Mouse (Mus musculus) erythroid progenitor cell, adult 5-6 weeks (primary cell): ENCODE results near the gene Tex26. TPM values are rescaled to one million over a fixed set of nuclear protein-coding genes. Genes with fewer than 3 reads are reported as not detected.

Experiments used
- ATAC-seq: replicated peaks from 2 replicates; pipeline ENCODE4 v1.8.0; 2016; ENCODE audit warnings: moderate number of reproducible peaks, mild to moderate bottlenecking, moderate TSS enrichment, inconsistent platforms; ENCODE audit not compliant: poor library complexity, low FRiP score, severe bottlenecking
- total RNA-seq, 2 experiments: library from RNA; stranded (forward) in 1 of 2; stranded (reverse) in 1 of 2; fragments of 150-400 nt in 1 of 2; fragments of 186-747, 209-891 nt in 1 of 2; gene quantifications; 2 replicates each; pipeline versions ENCODE4 v1.2.3 to v1.2.4; 2015 to 2017; ENCODE audit warnings: low replicate concordance in 2 of 2

Gene Tex26
- total RNA-seq, 2 experiments from 2014 or later: not detected

DNA sequence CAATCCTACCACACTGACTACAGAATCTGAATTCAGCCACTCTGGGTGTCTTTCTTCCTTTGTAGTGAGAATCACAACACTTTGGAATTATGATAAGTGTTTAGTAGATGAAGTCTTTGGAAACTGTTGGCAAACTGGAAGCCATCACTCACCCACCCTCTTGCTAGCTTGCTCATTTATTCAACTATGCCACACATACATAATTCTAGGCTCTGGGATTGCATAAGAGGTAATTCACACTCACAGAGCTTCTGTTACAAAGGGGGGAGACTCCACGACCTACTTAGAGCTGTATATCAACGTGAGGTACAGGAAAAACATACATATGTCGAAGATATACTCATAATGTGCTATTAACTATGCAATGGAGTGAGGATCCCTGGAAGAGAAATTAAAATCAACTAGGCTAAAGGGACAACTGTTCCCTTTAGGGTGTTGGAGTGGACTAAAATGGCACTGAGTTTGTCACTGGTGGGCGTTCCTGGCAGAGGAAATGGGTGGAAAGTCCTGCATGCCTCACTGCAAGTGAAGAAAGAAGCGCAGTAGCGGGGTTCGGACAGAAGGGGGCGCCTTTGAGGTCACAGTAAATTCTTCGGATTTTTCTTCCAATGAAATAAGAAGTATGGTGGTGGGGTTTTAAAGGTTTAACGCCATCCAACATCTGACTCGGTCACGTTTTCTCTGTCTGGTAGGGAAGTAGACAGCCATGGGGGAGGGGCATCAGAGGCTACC, 44.0 kb downstream of the Tex26 start:
- ATAC-seq: no peak

DNA sequence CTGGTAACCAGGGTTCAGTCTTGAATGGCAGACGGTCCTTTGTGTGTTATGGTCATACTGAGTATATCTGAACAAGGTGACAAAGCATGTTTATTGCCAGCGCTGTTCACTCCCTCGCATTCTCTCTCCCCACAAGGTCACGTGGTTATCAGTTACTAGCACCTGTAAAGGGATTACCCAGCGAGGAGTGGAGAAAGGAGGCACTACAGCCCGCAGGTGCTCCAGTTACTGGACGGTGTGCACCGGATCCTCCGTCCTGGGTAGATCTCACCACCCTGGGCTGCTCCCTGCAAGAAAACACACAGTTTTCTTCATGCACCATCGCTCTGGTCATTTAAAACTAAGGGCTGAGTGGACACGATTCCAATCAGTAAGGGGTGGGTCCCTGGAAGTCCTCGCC, 44.8 kb downstream of the Tex26 start:
- no peak for ATAC-seq

DNA sequence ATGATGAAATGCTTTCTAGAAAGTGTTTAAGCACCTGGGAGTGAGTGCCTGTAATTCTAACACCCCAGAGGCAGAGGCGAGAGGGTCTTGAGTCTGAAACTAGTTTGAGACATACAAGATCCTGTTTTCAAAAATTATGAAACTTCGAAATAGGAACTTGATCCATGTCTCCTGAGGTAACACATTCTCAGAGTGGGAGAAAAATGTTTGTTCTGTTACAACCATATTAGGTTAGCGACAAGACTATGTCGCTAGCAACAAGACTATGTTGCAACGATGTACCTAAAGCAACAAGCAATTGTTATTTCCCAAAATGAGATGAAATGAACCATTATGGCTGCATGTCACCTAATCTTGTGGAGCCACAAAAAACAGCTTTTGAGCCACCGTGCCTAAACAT, 46.0 kb downstream of the Tex26 start:
- ATAC-seq: no peak

DNA sequence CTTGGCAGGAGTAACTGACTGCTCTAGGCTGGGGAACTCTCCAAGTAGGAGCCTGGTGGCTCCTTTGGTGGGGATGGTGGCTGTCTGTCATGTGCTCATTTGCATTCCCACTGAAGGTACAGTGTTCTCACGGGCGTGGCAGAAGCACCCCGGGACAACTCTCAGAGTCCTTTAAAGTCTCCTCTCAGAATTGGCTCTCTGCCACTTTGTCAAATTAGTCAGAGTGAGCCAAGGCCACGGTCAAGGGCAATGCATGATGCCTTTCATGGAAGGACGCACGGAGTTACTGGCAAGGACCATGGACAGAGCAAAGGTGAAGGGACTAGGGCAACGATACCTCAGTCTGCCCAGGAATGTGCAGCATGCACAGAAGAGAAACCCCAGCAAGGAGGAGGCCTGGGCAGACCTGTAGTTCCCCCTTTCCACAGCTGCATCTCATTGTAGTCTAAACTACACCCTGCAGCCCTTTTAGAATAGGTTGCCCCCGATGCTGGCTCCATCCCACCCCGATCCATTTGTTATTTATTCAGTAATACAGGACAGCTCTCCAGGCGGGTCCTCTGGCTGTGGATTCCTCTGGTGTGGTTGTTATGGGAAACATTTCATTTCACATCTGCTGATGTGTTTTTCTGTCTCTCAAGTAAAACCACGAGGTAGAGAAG, 49.0 kb downstream of the Tex26 start:
- no peak for ATAC-seq

DNA sequence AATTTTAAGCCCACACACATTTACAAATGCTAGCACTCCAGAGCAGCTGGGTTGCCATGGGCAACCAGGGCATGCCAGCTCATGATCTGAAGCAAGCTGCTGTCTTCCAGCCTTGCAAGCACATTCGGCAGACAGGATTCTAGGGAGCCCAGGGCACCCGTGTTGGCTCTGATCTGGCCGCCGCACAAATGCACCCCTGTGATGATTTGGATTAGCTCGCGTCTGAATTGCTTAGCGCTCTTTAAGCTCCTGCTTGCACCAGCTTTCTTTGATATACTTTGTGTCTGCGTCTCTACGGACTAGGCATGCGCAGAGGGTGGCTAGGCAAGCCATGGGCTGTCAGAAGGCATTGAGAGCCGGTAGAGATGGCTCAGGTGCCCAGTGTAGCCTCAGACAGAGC, 49.7 kb downstream of the Tex26 start:
- ATAC-seq: no peak

DNA sequence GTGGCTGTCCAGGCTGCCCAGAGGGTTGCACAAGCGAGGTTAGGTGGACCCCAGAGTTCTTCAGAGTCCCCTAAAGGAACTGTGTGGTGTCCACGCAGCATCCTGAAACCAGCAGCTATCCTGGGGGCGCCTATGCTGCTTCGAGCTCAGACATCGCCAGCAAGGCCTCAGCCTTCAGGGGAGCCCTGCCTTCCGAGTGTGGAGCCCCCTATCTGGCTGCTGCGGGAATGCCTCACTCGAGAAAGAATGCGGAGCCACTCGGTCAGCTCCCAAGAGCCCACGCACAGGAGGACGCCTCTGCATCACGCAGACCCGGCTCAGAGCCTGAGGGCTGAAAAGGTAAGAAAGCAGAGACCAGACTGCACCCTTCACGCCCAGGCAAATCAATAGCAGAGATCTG, 50.8 kb downstream of the Tex26 start:
- ATAC-seq: no peak

DNA sequence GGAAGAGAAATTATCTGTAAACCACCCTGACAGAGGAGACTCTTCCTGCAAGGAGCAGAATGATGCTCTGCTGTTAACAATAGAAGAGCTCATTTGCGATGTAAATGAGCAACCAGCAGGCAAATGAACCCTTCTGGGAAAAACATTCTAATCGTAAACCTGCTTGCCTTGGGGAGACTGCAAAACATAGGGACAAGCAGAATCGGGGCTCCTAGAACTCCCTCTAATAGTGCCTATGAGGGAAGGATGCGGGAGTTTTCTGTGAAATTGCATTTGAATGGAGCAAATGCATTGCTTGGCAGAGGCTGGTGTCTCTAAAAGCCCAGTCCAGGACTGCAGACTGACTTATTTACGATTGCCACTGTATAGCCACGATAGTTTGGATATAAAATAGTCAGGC, 56.2 kb downstream of the Tex26 start:
- ATAC-seq: no peak

DNA sequence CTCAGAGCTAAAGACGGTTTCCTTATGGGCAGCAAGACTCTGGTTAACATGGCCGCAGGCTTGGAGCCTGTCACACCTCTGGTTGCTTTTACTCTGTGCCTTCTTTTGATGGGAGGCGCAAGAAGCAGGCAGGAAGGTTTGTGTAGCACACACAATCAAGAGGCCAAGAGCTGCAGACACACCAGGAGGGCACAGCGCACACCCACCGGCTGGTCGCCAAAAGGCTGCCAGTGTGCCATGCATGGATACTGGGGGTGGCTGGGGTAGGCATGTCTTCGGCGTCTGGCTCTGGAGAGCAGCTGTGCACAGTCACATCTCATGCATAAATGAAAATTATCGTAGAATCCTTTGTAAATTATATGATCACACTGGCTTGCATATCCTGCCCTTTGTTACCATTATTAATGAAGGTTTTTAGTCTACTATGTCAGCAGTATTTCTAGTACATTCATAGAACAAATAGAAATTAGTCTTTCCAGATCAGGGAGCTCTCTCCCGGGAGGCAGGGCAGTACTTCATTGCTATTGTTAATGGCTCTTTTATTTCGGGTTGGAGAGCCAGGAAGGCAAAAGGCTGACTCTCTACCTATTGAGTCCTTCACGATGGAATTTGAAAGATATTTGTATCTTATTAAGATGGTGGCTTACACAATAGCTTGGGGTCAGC, 57.1 kb downstream of the Tex26 start:
- ATAC-seq: no peak

DNA sequence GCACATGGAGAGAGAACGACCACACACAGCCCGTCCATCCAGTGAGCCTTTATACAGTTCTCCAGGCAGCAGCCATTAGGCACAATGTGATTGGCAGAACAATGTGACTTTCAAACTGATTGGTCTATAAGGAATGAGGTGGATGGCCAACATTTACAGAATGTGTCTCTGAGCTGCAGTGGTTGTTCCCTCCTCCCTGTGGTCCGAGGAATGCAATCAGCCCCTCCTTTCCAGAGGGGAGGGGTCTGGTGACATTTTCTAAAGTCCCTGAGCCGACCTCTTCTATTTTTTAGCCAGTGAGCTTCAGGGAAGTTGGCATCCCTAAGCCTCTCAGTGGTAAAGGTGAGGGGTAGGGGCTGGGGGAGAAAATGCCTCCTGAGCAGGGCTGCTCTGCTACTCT, 60.5 kb downstream of the Tex26 start:
- no peak for ATAC-seq

DNA sequence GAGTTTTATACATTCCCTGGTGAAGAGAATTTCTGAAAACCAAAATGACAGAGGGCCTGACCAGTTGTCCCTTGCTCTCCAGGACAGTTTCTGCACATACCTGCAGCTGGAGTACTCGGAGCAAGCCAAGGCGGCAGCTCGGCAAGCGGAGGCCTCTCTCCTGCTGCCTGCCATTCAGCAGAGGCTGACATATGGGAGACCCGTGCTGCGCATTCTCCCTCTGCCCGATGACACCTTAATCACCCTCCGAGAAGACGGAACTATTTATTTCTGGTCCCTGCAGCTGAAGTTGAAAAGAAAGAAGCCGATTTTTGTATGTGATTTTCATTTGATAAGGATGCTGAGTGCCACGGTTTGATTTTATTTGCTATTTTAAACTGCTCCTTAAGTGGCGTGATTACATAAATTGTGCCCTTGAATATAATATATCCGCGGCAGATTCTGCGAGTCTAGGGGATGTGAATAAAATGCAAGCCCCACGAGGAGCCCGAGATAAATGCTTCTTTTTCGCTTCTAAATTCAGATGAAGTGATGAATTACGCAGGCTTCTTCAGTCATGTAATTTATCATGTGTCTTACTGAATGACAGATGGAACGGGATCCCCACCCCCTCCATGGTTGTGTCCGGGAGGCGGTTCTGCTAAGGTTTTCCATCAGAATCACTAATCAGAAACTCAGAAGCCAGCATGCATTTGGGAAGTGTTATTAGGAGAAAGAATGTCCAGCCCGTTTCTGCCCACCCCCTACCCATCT, 64.1 kb downstream of the Tex26 start:
- no peak for ATAC-seq

DNA sequence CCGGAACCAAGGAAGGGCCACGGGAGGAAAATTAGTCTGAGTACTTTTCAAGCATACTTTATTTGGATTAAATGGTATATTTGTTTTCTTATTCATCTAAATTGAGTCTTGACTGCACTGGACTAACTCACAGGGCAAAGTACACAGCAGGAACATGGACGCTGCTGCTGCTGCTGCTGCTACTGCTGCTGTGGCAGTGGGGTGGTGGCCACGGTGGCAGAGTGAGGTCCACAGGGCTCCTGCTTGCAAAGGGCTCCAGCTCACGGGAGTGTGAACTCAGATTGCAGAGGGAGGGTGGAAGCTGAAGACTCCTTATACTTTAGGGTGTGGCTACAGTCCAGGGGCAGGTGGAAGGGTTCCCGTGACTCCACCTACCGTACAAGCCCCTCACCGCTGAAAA, 65.5 kb downstream of the Tex26 start:
- ATAC-seq: no peak

DNA sequence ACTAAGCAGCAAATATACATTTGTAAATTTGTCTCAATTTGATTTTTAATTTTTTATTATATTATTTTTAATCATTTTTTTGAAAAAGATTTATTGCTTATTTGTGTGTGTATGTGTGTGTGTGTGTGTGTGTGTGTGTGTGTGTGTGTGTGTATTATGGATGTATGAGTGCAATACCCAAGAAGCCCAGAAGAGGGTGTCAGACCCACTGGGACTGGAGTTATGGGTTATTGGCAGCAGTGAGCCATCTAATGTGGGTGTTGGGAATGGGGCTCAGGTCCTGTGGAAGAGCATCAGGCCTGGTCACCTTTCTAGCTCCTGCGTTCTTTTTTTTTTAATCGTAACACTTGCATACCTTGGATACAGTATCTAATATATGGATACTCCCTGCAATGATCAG, 66.6 kb downstream of the Tex26 start:
- ATAC-seq: no peak

DNA sequence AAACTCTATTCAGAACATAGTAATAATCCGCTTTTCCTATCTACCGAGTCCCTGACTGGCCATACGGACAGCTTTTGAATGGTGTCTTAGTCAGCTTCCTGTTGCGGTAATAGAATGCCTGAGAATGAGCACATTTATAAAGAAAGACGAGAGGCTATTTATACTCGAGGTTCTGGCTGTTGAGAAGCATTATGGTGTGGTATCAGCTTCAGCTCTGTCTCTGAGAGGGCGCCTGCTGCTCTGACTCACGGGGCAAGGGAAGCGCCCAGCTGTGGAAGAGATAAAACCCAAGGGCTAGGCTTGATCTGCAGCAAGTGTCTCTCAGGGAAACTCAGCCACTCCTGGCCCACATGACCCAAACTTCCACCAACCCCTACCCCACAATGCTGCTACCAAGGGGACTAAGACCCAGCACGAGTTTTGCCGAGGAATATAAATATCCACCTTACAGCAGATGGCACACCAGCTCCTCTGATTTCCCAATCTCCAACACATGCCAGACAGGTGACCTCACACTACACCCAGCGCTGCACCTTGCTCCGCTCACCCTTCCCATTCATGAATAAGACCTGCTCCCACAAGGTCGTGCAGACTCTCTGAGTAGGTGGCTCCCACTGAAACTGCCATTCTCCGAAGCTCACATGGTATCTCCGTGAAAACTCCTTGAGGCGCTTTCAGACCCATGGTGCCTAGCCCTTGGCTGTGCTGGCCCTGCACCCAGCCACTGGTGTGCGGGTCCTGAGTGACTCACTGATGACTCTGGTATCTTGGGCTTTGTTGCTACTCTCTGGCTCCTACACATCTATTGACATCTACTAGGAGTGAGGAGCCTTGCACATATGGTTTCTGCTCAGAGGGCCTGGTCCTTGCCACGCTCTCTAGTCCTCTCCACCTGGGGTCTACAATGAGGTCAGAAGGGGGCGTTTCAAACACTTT, 68.9 kb downstream of the Tex26 start:
- no peak for ATAC-seq

DNA sequence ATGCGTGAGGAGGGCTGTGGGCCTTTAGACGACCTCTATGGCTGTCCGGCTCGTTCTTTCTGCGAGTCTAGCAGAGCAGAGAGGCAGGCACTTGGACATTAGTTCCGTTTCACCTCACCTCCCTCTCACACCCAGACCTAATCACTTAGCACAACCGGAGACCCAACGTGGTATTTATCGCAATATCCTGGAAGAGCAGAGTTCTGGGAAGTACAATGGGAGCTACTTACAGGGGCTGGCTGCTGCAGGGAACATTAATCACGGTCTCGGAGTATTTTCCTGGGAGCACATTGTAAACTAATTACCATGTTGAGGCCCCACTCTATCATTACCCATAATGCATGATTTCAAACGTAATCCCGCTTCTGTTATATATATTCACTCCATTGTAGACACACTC, 70.9 kb downstream of the Tex26 start:
- ATAC-seq: no peak

DNA sequence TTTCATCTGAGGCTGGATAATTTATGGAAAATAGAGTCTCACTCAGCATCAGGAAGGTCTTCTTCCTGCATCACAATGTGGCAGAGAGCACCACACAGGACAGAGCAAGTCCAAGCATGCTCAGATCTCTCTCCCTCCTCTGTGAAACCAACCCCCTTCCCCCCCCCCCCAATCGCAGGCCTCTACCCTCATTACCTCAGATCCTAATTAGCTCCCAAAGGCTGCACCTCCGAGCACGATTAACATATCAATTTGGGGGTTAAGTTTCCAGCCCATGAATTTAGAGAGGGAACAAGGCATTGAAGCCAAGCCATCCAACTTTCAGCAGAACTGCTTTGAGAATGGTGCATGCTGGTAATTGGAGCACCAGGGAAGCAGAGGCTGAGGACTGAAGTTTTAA, 73.2 kb downstream of the Tex26 start:
- no peak for ATAC-seq

DNA sequence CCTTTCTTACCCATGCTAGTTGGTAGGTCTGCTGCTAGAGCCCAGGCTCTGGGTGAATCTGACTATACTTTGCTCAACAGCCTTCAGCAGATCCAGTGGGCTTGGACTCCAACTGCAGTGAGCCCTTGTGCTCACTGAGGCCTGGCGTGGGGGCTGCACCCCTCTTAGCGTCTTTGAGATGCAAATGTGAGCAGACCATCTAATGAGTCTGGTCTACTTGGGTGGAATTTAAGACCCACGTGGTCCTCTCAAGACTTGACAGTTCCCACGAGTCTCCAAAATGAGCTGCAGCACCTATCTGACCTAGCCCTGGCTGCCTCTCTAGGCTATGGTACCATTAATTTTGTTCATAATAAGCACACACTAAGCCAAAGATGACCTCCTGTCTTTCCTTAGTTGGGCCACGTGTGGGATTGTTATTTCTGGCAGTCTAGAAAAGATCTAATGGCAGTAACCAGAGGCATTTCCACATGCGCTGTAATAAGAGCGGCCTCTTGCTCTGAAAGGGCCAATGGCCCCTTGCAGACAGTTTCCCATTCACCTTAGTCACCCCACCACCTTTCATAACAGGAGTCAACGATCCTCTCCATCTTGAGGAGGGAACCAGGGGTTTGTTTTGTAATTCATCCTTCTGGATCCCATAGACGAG, 74.1 kb downstream of the Tex26 start:
- ATAC-seq: no peak

DNA sequence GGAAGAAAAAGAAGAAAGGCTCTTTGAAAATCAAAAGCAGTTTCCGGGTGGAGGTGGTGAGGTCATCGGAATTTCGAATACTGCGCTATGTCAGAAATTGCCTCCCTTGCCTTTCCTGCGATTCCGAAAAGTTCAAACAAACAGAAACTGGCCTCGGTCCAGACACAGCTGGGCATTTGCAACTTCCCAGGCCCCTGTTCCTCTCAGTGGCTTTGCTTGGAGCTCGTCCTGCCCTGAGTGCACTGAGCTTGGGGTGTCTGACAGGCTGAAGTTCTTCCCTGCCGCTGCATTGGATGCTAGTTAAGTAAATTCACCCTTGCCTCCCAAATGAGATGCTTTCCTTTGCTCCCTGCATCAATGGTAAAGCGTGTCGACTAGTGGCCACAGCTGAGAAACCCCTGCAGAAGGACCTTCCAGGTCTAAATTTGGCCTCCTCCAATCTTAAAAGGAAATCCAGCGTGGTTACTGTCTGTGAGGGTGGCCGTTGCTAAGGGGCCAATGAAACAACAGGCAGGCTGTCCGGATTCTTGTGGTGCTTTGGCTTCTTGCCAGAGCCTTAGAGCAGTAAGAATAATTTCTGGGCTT, 74.7 kb downstream of the Tex26 start:
- no peak for ATAC-seq

DNA sequence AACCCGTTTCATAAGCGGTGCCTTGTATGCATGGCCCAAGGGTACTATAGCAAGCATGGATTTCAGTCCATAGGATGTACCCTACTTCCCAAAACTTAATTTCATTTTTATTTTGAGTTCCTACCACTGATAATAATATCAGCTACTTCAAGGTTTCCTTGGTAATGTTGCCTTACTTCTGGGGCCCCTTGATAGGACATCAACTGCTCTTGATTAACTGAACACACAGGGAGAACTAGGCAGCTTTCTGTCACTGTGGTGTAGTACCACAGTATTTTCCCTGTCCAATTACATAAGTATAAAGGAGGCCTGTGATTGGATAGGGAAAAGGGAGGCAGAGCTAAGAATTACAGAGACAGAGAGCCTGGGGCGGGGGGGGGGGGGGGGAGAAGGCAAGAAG, 75.4 kb downstream of the Tex26 start:
- ATAC-seq: no peak

DNA sequence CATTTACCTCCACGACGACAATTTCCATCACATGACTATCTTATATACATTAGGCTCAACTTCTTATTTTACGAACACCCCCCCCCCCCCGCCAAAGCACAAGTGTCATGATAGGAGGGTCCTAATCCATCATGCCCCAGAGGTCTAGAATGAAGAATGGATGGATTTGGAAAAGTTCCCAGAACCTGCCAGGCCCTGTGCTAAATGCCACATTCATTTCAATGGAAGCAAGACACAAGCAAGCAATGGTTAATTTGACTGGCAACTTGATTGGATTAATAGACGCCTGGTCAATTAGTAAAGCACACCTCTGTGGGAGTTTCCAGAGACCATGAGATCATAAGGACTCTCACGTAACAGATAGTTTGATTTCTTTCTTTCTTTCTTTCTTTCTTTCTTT, 77.7 kb downstream of the Tex26 start:
- ATAC-seq: no peak
